Mouse (Mus musculus): ENCODE measurements around the gene Ralgapa2.

Gene Ralgapa2

DNA sequence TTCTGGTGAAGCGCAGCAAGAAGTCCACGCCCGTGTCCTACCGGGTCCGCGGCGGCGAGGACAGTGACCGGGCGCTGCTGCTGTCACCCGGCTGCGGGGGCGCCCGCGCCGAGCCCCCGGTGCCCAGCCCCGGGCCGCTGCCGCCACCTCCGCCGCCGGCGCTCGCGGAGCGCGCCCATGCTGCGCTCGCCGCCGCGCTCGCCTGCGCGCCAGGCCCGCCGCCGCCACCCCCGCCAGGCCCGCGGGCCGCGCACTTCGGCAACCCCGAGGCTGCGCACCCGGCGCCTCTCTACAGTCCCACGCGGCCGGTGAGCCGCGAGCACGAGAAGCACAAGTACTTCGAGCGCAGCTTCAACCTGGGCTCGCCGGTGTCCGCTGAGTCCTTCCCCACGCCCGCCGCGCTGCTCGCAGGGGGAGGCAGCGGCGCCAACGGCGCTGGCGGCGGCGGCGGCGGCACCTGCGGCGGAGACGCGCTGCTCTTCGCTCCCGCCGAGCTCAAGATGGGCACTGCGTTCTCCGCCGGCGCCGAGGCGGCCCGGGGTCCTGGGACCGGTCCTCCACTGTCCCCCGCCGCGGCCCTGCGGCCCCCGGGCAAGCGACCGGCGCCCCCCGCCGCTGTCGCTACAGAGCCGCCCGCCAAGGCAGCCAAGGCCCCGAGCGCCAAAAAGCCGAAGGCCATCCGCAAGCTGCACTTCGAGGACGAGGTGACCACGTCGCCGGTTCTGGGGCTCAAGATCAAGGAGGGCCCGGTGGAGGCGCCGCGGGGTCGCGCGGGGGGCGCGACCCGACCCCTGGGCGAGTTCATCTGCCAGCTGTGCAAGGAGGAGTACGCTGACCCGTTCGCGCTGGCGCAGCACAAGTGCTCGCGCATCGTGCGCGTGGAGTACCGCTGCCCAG, 289.6 kb downstream of the Ralgapa2 start:
- DNase-seq (ENCODE audit: low spot score in 2 of 2): peak in 1 of 2 experiments; percentile 23

DNA sequence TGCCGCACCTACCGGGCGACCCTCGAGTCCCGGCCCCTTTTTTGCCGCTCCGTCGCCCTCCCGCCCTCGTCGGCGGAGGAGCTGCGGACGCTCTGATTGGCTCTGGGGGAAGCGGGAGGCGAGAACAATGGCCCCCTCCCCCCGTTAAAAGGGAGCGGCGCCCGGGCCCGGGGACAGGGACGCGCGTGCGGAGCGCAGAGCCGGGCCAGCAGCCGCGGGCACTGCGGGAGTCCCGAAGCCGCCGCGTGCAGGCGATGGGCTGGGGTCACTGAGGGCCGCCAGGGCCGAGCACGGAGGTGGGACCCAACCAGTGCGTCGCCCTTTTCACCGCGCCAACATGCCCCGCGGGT, 290.2 kb downstream of the Ralgapa2 start:
- DNase-seq (ENCODE audit: low spot score in 2 of 2): peak; percentile 44 to 68

DNA sequence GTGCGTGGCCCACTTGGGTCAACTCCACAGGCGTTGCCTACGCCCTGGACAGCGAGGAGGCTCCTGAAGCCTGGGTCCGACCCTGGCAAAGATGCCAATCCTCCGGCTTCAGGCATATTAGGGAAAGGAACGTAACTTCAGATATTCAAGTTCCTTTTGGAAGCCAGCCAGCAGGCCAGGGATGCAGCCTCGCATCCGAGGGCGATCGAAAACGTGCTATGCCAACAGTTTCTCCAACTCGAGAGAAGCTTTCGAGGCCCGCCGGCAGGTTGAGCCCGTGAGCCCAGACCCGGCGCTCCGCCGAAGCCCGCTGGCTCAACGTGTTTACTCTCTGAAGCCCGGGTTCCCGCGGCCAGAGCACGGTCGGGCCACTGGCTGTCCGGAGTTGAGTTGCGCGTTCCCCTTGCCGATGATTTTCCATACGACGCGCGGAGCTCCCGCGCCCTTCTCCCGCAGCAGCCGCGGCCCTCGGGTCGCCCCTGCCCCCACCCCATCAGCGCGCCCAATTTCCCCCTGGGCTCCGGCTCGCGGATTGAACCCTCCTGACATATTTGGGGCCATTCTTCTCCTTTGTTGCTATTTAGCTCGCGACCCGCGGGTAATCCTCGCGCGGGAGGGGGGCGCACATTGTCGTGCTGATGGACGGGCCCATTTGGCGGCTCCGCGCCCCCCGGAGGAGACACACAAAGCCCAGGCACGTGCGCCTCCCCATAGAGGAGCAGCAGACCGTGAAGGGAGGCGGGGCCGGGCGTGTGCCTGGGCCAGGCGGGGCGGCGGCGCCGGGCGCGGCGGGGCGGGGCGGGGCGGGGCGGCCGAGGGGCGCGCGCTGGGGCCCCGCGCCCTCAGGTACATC, 290.8 kb downstream of the Ralgapa2 start, which contains the start of gene Insm1:
Gene Insm1, plus strand, starts transcription at position 846 of the 853 bp plus-strand sequence.
- DNase-seq (ENCODE audit: low spot score in 2 of 2): peak; percentile 33 to 45

DNA sequence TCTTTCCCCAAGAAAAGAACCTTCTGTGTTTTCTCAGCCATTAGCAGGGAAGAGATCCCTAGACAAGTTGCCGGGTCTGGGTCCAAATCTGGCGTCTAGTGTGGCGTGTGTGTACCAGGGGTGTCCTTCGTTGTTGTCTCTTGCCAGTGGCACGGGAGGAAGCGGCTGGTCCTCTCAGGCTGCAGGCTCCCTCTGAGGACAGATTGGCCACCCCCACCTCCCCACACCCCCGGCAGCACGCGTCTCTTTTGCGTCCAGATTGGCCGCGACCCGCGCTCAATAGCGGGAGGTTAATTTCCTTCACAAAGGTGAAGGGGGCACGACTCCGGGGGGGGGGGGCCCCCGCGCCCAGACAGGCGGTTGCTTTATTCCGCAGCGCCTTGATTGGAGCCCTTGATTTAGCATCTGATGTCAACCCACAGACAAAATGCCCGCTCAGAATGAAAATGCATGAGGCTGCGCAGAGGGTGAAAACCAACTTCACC, 291.5 kb downstream of the Ralgapa2 start:
- DNase-seq (ENCODE audit: low spot score in 2 of 2): no peak

DNA sequence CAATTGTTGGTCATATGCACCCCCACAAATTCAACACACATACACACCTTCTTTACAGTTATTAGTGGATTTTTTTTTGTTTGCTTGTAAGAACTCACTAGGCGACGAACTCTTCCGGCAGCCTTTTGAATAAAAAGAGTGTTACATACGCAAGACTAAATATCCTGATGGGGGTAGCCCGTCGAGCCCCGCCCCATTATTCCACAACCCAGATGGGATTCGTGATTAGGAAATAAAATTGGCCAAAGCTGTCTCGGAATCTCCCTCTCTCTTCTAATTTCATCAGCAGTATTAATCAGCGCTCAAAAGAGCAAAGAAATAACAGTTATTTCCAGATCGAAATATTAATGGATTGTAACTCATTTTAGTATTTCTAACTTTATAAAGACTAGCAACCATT, 292.4 kb downstream of the Ralgapa2 start:
- DNase-seq (ENCODE audit: low spot score in 2 of 2): no peak

- no peak for DNase-seq (ENCODE audit: low spot score in 2 of 2)
Measured at GRCm38 (mm10) chr2:146218881-146219535, 293.1 kb downstream of the Ralgapa2 start.

- DNase-seq (ENCODE audit: low spot score in 2 of 2): no peak
Measured at GRCm38 (mm10) chr2:146218161-146218691, 293.9 kb downstream of the Ralgapa2 start.

DNA sequence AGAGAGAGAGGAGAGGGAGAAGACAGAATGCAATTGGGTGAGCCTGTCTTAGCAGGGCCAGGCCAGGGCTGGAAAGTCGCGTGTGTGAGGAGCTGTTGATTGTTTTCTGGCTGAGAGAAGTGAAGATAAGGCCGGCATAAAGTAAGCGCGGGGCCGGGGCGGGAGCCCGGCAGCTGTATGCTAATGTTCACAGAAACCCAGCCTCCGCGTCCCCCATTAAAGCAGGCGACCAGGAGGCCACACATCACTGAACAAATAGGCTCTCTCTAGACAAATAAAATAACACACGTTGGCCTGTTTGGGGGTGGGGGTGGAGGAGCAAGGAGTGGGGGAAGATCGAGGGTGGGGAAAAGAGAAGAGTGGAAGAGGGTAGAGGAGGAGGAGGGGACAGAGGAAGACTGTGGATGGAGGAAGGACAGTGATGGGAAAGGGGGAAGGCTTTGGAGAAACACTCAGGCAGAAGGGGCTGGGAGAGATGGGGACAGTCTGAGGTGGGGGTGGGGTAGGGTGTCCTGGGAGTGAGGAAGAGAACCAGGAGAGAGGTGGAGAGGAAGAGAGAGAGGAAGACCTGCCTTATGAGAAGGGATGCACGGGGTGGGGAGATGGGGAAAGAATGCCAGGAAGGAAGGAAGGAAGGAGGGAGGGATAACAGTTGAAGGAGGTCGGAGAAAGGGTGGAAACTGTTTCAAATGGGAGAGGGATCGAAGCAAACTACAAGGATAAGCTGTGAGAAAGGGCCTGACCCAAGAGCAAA, 294.7 kb downstream of the Ralgapa2 start:
- DNase-seq (ENCODE audit: low spot score in 2 of 2): no peak

DNA sequence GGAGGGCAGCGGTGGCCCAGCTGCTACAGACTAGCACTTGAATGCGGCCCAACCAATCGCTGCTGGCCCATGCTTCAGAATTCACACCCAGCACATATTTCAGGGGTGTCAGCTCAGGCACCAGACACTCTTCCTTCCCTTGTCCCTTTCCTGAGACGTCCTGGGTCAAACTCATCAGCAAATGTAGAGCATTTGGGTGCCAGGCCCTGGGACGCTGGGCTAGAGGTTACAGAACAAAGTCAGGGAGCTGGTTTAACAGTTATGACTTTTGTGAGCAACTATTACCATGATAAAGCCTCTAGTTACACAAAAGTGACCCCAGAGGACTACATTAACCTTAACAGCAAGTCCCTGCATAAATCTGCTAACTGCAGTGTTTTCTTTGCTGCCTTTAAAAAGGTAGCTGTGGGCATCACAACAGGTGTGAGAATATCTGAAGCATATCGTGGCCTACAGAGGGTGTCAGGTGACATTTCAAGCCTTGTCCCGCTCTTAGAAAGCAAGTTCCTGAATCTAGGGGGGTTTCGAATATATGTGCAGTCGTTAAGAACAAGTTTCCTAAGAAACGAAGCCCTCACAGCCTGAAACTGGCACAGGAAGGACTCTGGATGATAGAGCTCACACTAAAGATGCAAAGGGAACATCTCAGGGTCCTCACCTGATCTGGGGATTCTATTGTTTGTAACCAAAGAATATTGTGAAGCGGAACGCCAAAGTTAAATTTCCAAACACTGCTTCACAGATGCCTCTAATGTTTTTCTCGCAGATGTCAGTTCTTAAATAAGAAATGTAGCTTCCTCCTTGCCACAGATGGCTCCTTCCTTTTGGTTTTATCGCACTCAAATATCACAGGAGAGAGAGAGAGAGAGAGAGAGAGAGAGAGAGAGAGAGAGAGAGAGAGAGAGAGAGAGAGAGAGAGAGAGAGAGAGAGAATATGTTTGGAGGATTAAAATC, 295.8 kb downstream of the Ralgapa2 start:
- DNase-seq (ENCODE audit: low spot score in 2 of 2): no peak

DNA sequence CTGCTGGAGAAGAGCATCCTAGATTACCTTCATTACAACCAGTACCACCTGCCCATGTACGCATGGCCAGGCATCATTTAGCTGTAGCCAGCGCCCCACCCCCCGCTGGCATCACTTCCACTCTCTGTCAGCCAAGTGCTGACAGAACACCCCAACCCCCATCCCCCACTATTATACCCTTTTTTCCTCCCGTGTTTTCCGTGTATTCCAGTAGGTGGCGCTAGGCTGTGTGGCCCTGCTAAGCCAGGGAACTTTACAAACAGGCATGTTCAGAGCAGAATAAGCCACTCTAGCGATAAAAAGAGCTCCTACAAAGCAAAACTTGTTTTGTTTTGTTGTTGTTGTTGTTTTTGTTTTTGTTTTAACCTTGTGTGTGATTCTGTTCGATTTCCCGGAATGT, 297.4 kb downstream of the Ralgapa2 start:
- peak in 1 of 2 experiments; percentile 25 for DNase-seq (ENCODE audit: low spot score in 2 of 2)

DNA sequence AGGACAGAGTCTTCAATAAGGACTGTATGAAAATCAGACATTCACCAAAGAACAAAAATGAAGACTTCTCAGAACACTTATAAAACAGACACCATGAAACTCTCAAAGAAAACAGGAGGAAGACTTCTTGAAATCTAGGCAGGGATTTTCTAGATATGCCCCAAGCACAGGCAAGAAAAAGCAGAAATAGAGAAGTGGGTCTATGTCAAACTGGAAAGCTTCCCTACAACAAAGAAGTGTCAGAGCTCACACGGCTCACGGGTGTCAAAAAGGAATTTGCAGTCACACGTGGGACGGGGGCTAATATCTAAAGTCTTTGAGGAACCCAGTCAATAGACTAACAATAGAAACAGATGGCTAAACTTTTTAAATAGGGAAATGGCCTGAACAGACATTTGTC, 301.2 kb downstream of the Ralgapa2 start:
- DNase-seq (ENCODE audit: low spot score in 2 of 2): no peak

GRCm38 (mm10) chr2:146197947-146198346, 314.2 kb downstream of the Ralgapa2 start:
- DNase-seq (ENCODE audit: low spot score in 2 of 2): no peak

DNA sequence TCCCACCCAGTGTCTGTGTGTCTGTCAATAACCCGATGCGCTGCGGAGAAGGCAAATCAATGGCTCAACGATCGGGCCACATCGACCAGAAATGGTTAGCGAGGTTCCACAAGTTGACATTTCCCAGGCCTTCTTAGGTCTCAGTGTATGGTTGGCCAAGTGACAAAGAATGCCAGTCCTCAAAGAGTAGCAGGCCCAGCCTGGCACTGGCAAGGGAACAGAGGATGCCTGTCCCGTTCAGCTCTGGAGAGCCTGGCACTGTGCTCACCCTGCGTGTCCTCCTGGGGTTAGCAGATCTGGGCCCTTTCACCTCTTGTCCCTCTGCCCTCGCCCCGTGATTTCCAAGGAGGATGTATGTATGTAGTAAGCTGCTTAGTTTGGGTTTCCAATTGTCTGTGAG, 316.0 kb downstream of the Ralgapa2 start:
- DNase-seq (ENCODE audit: low spot score in 2 of 2): no peak

All from frontal cortex, postnatal 14 days (tissue).